Mouse (Mus musculus): Measurements from ENCODE around the gene Prickle1. TPM values are rescaled to one million over a fixed set of nuclear protein-coding genes. Genes with fewer than 3 reads are reported as not detected.
A peak's percentile ranks its signal among the peaks of the same experiment; 100 is the strongest.

Gene Prickle1
- polyA plus RNA-seq, 1 experiment from 2014 or later, result 5.6 TPM

- H3K9me3 ChIP-seq (replicated peaks), result no peaks in the 10 kb centered on the region
- no peak overlapping the region for H3K27ac ChIP-seq
- H3K4me1 ChIP-seq, result peaks cover 10% of the 10 kb centered on the region
- WGBS, result 78% methylated on average over 7 of the region's 7 CpGs
- no peak for ATAC-seq
- H3K4me3 ChIP-seq, result no peak overlapping the region
- H3K36me3 ChIP-seq (ENCODE audit: poor library complexity, severe bottlenecking), result peaks cover 4% of the 10 kb centered on the region; the same call in 1 of the 2 replicates
- H3K9ac ChIP-seq, result no peak overlapping the region
- no peak overlapping the region for H3K4me2 ChIP-seq
- H3K27me3 ChIP-seq, result no peaks in the 10 kb centered on the region
Measured at GRCm38 (mm10) chr15:93484261-93484710, 111.4 kb downstream of the Prickle1 start.

DNA sequence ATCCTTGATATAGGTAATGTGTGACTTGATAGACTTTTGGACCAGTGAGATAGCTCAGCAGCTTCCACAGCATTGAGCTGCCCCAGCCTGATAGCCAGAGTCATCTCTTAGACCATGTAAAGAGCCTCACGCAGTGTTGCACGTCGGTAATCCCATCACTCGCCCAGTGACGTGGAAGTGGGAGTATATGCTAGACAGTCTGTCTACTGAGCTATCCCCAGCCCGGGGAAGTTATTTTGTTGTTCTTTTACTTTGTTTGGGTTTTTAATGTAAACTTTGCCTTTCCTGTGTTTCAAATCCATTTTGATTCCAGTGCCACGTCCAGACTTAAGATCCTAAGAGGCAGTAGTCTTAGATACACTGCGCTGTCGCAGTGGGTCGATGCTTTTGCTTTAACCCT, 114.6 kb downstream of the Prickle1 start:
- no peak overlapping the region for H3K27ac ChIP-seq
- WGBS, result 78% methylated on average over 10 of the region's 10 CpGs
- ATAC-seq, result no peak
- no peak overlapping the region for H3K4me2 ChIP-seq
- no peak overlapping the region for H3K4me3 ChIP-seq
- no peak overlapping the region for H3K9ac ChIP-seq
- H3K27me3 ChIP-seq, result no peaks in the 10 kb centered on the region
- no peaks in the 10 kb centered on the region for H3K9me3 ChIP-seq (replicated peaks)
- no peaks in the 10 kb centered on the region for H3K36me3 ChIP-seq (ENCODE audit: poor library complexity, severe bottlenecking)
- peaks cover 18% of the 10 kb centered on the region for H3K4me1 ChIP-seq

DNA sequence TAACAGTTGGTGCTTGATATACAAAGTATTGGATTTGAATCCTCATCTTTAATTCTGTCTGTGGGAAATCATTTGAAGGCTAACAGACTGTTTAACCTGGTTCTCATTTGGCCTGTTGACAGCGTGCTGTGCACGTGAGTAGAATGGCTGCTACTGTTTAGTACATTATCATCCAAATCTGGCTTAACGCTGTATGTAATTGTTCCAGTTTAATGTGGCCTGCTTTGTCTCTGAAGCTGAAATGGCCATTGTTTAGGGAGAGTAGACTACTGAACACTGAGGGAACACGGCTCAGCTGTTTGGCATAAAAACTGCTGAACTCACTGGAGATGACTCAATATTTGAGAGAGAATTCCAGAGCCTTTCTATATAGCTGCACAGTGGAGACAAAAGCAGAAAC, 116.2 kb downstream of the Prickle1 start:
- ATAC-seq, result 0 out of 2 replicates have a peak, but pooled peaks have one; percentile 45
- Histone ChIP-seq H3K9me3 (replicated peaks) (no peaks in the 10 kb centered on the region), H3K36me3 (ENCODE audit: poor library complexity, severe bottlenecking) (no peaks in the 10 kb centered on the region), H3K4me3 (no peak overlapping the region), H3K4me2 (no peak overlapping the region), H3K4me1 (peaks cover 18% of the 10 kb centered on the region), H3K27me3 (no peaks in the 10 kb centered on the region), H3K9ac (no peak overlapping the region), H3K27ac (peak overlapping the region; percentile 35; the same call in 1 of the 2 replicates)
- 32% methylated on average over 4 of the region's 4 CpGs for whole genome bisulfite sequencing

GRCm38 (mm10) chr15:93478676-93479075, 117.0 kb downstream of the Prickle1 start:
- Histone ChIP-seq H3K4me2 (no peak overlapping the region), H3K4me1 (peaks cover 18% of the 10 kb centered on the region), H3K9ac (no peak overlapping the region), H3K27me3 (no peaks in the 10 kb centered on the region), H3K27ac (no peak overlapping the region), H3K4me3 (no peak overlapping the region), H3K36me3 (ENCODE audit: poor library complexity, severe bottlenecking) (no peaks in the 10 kb centered on the region), H3K9me3 (replicated peaks) (no peaks in the 10 kb centered on the region)
- 90% methylated on average over 3 of the region's 3 CpGs for WGBS
- ATAC-seq, result no peak

DNA sequence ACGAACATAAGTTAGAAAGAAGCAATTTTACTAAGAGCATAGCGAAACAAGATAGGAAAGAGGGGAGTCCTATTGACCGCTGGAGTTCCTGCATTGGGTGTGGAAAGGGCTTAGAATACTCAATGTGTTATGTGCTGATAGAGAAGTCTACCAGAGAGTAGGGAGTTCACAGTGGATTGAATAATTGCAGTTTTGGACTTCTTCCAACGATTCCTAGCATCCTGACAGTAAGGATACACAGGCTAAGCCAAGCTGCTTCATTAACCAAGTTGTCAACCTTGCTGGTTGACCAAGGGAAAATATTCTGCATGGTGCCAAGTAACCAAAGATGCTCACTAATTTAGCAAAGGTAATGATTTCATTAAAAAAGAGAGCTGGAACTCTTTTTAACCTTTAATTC, 118.0 kb downstream of the Prickle1 start:
- Histone ChIP-seq H3K4me2 (no peak overlapping the region), H3K36me3 (ENCODE audit: poor library complexity, severe bottlenecking) (no peaks in the 10 kb centered on the region), H3K9me3 (replicated peaks) (no peaks in the 10 kb centered on the region), H3K9ac (no peak overlapping the region), H3K27ac (no peak overlapping the region), H3K4me3 (no peak overlapping the region), H3K4me1 (peaks cover 22% of the 10 kb centered on the region), H3K27me3 (no peaks in the 10 kb centered on the region)
- 87% methylated on average over 4 of the region's 4 CpGs for WGBS
- ATAC-seq, result no peak

GRCm38 (mm10) chr15:93475688-93476087, 120.0 kb downstream of the Prickle1 start:
- Histone ChIP-seq H3K27ac (no peak overlapping the region), H3K4me2 (no peak overlapping the region), H3K9ac (no peak overlapping the region), H3K27me3 (no peaks in the 10 kb centered on the region), H3K36me3 (ENCODE audit: poor library complexity, severe bottlenecking) (no peaks in the 10 kb centered on the region), H3K4me3 (no peak overlapping the region), H3K4me1 (peaks cover 38% of the 10 kb centered on the region), H3K9me3 (replicated peaks) (no peaks in the 10 kb centered on the region)
- WGBS, result 86% methylated on average over 8 of the region's 8 CpGs
- ATAC-seq, result no peak

DNA sequence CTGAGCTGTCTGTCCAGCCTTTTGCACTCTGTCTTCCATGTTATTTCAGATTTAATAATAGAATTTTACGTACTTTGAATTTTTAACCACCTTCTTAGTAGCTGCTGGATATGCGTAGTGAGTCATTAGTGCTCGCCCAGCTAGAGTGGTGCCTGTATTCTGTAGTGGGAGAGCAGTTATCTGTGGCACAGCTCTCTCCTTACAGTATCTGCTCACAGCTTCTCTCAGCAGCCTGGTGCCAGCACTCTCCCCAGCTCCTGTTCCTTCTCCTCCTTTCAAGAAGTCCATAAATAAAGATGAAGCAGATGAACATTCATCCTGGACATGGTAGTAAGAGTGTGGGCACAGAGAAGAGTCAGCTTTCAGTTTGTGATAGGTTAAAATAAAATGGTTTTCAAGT, 121.4 kb downstream of the Prickle1 start:
- WGBS, result 89% methylated on average over 3 of the region's 3 CpGs
- Histone ChIP-seq H3K27ac (no peak overlapping the region), H3K4me2 (no peak overlapping the region), H3K4me3 (no peak overlapping the region), H3K4me1 (peaks cover 28% of the 10 kb centered on the region), H3K9ac (no peak overlapping the region), H3K27me3 (no peaks in the 10 kb centered on the region), H3K36me3 (ENCODE audit: poor library complexity, severe bottlenecking) (no peaks in the 10 kb centered on the region), H3K9me3 (replicated peaks) (no peaks in the 10 kb centered on the region)
- ATAC-seq, result no peak

GRCm38 (mm10) chr15:93472089-93472488, 123.6 kb downstream of the Prickle1 start:
- no peaks in the 10 kb centered on the region for H3K27me3 ChIP-seq
- no peak overlapping the region for H3K4me3 ChIP-seq
- no peaks in the 10 kb centered on the region for H3K36me3 ChIP-seq (ENCODE audit: poor library complexity, severe bottlenecking)
- no peak for ATAC-seq
- H3K4me2 ChIP-seq, result peak overlapping the region; percentile 19
- peaks cover 20% of the 10 kb centered on the region for H3K4me1 ChIP-seq
- H3K27ac ChIP-seq, result 0 out of 2 replicates have a peak overlapping the region, but pooled peaks have one; percentile 12
- 11% methylated on average over 1 of the region's 1 CpGs for WGBS
- H3K9me3 ChIP-seq (replicated peaks), result no peaks in the 10 kb centered on the region
- H3K9ac ChIP-seq, result 0 out of 2 replicates have a peak overlapping the region, but pooled peaks have one; percentile 37

- Histone ChIP-seq H3K9ac (peak overlapping the region; percentile 37; the same call in 1 of the 2 replicates), H3K4me3 (no peak overlapping the region), H3K27me3 (no peaks in the 10 kb centered on the region), H3K36me3 (ENCODE audit: poor library complexity, severe bottlenecking) (no peaks in the 10 kb centered on the region), H3K27ac (0 out of 2 replicates have a peak overlapping the region, but pooled peaks have one; percentile 12), H3K4me2 (peak overlapping the region; percentile 19), H3K4me1 (peaks cover 20% of the 10 kb centered on the region), H3K9me3 (replicated peaks) (no peaks in the 10 kb centered on the region)
- no peak for ATAC-seq
- WGBS, result 24% methylated on average over 12 of the region's 12 CpGs
Measured at GRCm38 (mm10) chr15:93471651-93472050, 124.0 kb downstream of the Prickle1 start.

- 94% methylated on average over 23 of the region's 23 CpGs for WGBS
- no peaks in the 10 kb centered on the region for H3K27me3 ChIP-seq
- no peaks in the 10 kb centered on the region for H3K4me1 ChIP-seq
- no peak overlapping the region for H3K4me3 ChIP-seq
- no peak overlapping the region for H3K4me2 ChIP-seq
- no peak for ATAC-seq
- H3K9ac ChIP-seq, result no peak overlapping the region
- H3K9me3 ChIP-seq (replicated peaks), result no peaks in the 10 kb centered on the region
- H3K36me3 ChIP-seq (ENCODE audit: poor library complexity, severe bottlenecking), result peaks cover 16% of the 10 kb centered on the region
- H3K27ac ChIP-seq, result no peak overlapping the region
Measured at GRCm38 (mm10) chr15:93461066-93461465, 134.6 kb downstream of the Prickle1 start.

- no peaks in the 10 kb centered on the region for H3K9me3 ChIP-seq (replicated peaks)
- WGBS, result 33% methylated on average over 5 of the region's 5 CpGs
- H3K9ac ChIP-seq, result no peak overlapping the region
- no peak overlapping the region for H3K4me3 ChIP-seq
- no peaks in the 10 kb centered on the region for H3K27me3 ChIP-seq
- no peak for ATAC-seq
- H3K4me2 ChIP-seq, result no peak overlapping the region
- no peak overlapping the region for H3K27ac ChIP-seq
- 0 out of 2 replicates have a peak, but pooled peaks cover 5% of the 10 kb centered on the region for H3K36me3 ChIP-seq (ENCODE audit: poor library complexity, severe bottlenecking)
- H3K4me1 ChIP-seq, result no peaks in the 10 kb centered on the region
Measured at GRCm38 (mm10) chr15:93459422-93459821, 136.3 kb downstream of the Prickle1 start.

DNA sequence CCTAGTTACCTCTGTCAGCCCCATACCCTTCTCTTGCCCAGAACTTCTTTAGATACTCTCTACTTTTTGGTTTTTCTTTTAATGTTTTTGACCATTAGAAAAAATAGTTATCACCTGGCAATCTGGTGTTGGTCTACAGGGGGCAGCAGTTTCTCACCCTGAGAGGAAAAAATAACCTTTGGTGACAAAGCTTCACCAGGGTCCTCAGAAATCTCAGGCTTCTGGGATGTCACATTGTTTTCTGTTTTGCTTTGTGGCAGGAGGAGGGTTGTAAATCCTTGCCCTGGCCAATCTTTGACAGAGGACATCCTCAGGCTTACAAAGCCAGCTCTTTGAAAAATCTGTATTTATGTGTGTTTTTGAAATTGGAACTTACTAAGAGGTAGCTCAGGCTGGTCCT, 139.7 kb downstream of the Prickle1 start:
- Histone ChIP-seq H3K27me3 (no peaks in the 10 kb centered on the region), H3K4me2 (no peak overlapping the region)

GRCm38 (mm10) chr15:93453296-93453695, 142.4 kb downstream of the Prickle1 start:
- H3K4me1 ChIP-seq, result no peaks in the 10 kb centered on the region
- no peaks in the 10 kb centered on the region for H3K27me3 ChIP-seq
- ATAC-seq, result no peak
- no peak overlapping the region for H3K4me2 ChIP-seq
- peaks cover 11% of the 10 kb centered on the region; the same call in 1 of the 2 replicates for H3K36me3 ChIP-seq (ENCODE audit: poor library complexity, severe bottlenecking)
- H3K9ac ChIP-seq, result no peak overlapping the region
- 71% methylated on average over 1 of the region's 1 CpGs for WGBS
- H3K27ac ChIP-seq, result no peak overlapping the region
- no peak overlapping the region for H3K4me3 ChIP-seq
- no peaks in the 10 kb centered on the region for H3K9me3 ChIP-seq (replicated peaks)

More for the DNA sequence above, 139.7 kb downstream of the Prickle1 start:
- 0 out of 2 replicates have a peak, but pooled peaks cover 5% of the 10 kb centered on the region for H3K36me3 ChIP-seq (ENCODE audit: poor library complexity, severe bottlenecking)
- ATAC-seq, result no peak
- H3K4me1 ChIP-seq, result no peaks in the 10 kb centered on the region
- H3K9ac ChIP-seq, result no peak overlapping the region
- no peak overlapping the region for H3K27ac ChIP-seq
- H3K4me3 ChIP-seq, result no peak overlapping the region
- H3K9me3 ChIP-seq (replicated peaks), result no peaks in the 10 kb centered on the region

Data from forebrain, embryonic 13.5 days (tissue).